Mouse (Mus musculus) liver, embryonic 12.5 days (tissue): ENCODE measurements around the gene Usmg5. TPM values are rescaled to one million over a fixed set of nuclear protein-coding genes. Genes with fewer than 3 reads are reported as not detected.
"Not testable (repeated sequence)": the region's sequence is repeated elsewhere in the genome, so short reads cannot be mapped to it uniquely, and the experiment has no call there.

Experiments
- ATAC-seq: fragments of 200-750 bp; cut with Nextera tagmentation; 2 replicates; pipeline ENCODE4 v1.8.0; 2017; ENCODE audit warnings: moderate number of reproducible peaks, mild to moderate bottlenecking, moderate library complexity
- H3K27ac ChIP-seq: fragments of 300-500 bp; sonication (generic); 2 replicates; pipeline ENCODE4 v1.5.1; 2016; ENCODE audit warnings: mild to moderate bottlenecking
- H3K27me3 ChIP-seq: fragments of 300-500 bp; sonication (generic); replicated peaks from 2 replicates; pipeline ENCODE4 v1.6.1; 2016; ENCODE audit warnings: mild to moderate bottlenecking, moderate library complexity
- H3K36me3 ChIP-seq: fragments of 300-500 bp; sonication (generic); 2 replicates; pipeline ENCODE4 v1.6.1; 2016; ENCODE audit warnings: mild to moderate bottlenecking, moderate library complexity
- H3K4me1 ChIP-seq: fragments of 300-500 bp; sonication (generic); 2 replicates; pipeline ENCODE4 v1.6.1; 2016
- H3K4me2 ChIP-seq: fragments of 300-500 bp; sonication (generic); 2 replicates; pipeline ENCODE4 v1.6.1; 2016; ENCODE audit warnings: mild to moderate bottlenecking, moderate library complexity
- H3K4me3 ChIP-seq: fragments of 300-500 bp; sonication (generic); 2 replicates; pipeline ENCODE4 v1.5.1; 2016; ENCODE audit warnings: mild to moderate bottlenecking, moderate library complexity
- H3K9ac ChIP-seq: fragments of 300-500 bp; sonication (generic); 2 replicates; pipeline ENCODE4 v1.6.1; 2016; ENCODE audit warnings: mild to moderate bottlenecking, moderate library complexity
- H3K9me3 ChIP-seq: fragments of 300-500 bp; sonication (generic); replicated peaks from 2 replicates; pipeline ENCODE4 v1.6.1; 2016; ENCODE audit warnings: mild to moderate bottlenecking, moderate library complexity
- WGBS: fragments of 180-500 bp; shearing (Covaris S2); methylation state at CpG from one replicate; pipeline ENCODE4 v1.1.7; 2016; ENCODE audit not compliant: insufficient replicate concordance; 5-methylcytosine and 5-hydroxymethylcytosine counted together
- polyA plus RNA-seq: library from polyadenylated mRNA; unstranded; fragments of >200 nt; fragmentation: Nextera tagmentation; extraction: Ambion mirVana; gene quantifications from 2 replicates; pipeline ENCODE4 v1.2.1, GENCODE M21; 2016

The Usmg5 gene
- 984 and 997 TPM in 2 replicates for polyA plus RNA-seq

GRCm38 (mm10) chr19:47090550-47091156, at the start of gene Usmg5, which contains the start of gene Pdcd11:
Gene Usmg5, minus strand, starts transcription at chr19:47090647.
Gene Pdcd11, plus strand, starts transcription at chr19:47090768.
- Histone ChIP-seq H3K36me3 (peaks cover 58% of the 10 kb centered on the region), H3K4me1 (peaks cover 27% of the 10 kb centered on the region), H3K4me3 (peak within 1 kb of the TSS; percentile 79), H3K27me3 (no peaks in the 10 kb centered on the region), H3K9me3 (no peaks in the 10 kb centered on the region), H3K4me2 (peak within 1 kb of the TSS; percentile 80), H3K27ac (peak within 1 kb of the TSS; percentile 75), H3K9ac (peak within 1 kb of the TSS; percentile 92)
- under 1% methylated on average over 56 of the region's 56 CpGs for WGBS
- peak; percentile 98 for ATAC-seq

- not testable (repeated sequence) for H3K4me3 ChIP-seq, H3K9ac ChIP-seq, H3K27ac ChIP-seq, ATAC-seq, H3K4me2 ChIP-seq, H3K36me3 ChIP-seq, H3K9me3 ChIP-seq
- H3K27me3 ChIP-seq, result peaks cover 37% of the 10 kb centered on the region
- WGBS, result 36% methylated on average over 7 of the region's 7 CpGs
- H3K4me1 ChIP-seq, result peaks cover 31% of the 10 kb centered on the region
These were observed 49.2 kb upstream of the Usmg5 start for GRCm38 (mm10) chr19:47139611-47140010.

- peak within 1 kb of the TSS; percentile 59 for H3K9ac ChIP-seq
- H3K9me3 ChIP-seq, result no peaks in the 10 kb centered on the region
- H3K4me3 ChIP-seq, result peak within 1 kb of the TSS; percentile 46
- ATAC-seq, result no peak
- WGBS, result 2% methylated on average over 28 of the region's 28 CpGs
- peak within 1 kb of the TSS; percentile 63 for H3K4me2 ChIP-seq
- peaks cover 29% of the 10 kb centered on the region for H3K27me3 ChIP-seq
- H3K4me1 ChIP-seq, result peaks cover 40% of the 10 kb centered on the region
- H3K27ac ChIP-seq, result peak within 1 kb of the TSS; percentile 66
- H3K36me3 ChIP-seq, result peaks cover 12% of the 10 kb centered on the region
These were observed 47.4 kb upstream of the Usmg5 start, which contains the start of gene Calhm2 for GRCm38 (mm10) chr19:47137771-47138421. Gene Calhm2, minus strand, starts transcription at chr19:47138294.

GRCm38 (mm10) chr19:47137051-47137581, 46.7 kb upstream of the Usmg5 start:
- ATAC-seq, result 0 out of 2 replicates have a peak, but pooled peaks have one; percentile 22
- 6% methylated on average over 6 of the region's 6 CpGs for WGBS
- peak overlapping the region; percentile 66; the same call in 1 of the 2 replicates for H3K27ac ChIP-seq
- H3K9me3 ChIP-seq, result no peaks in the 10 kb centered on the region
- peaks cover 41% of the 10 kb centered on the region for H3K4me1 ChIP-seq
- peak overlapping the region; percentile 63 for H3K4me2 ChIP-seq
- peak overlapping the region; percentile 46 for H3K4me3 ChIP-seq
- peaks cover 20% of the 10 kb centered on the region for H3K36me3 ChIP-seq
- peaks cover 29% of the 10 kb centered on the region for H3K27me3 ChIP-seq
- peak overlapping the region; percentile 59; the same call in 1 of the 2 replicates for H3K9ac ChIP-seq

GRCm38 (mm10) chr19:47136170-47136569, 45.7 kb upstream of the Usmg5 start:
- Histone ChIP-seq H3K9me3 (no peaks in the 10 kb centered on the region), H3K4me2 (no peak overlapping the region), H3K4me1 (peaks cover 41% of the 10 kb centered on the region), H3K27ac (no peak overlapping the region), H3K4me3 (no peak overlapping the region), H3K36me3 (peaks cover 29% of the 10 kb centered on the region), H3K27me3 (peaks cover 29% of the 10 kb centered on the region), H3K9ac (no peak overlapping the region)
- no peak for ATAC-seq
- 82% methylated on average over 5 of the region's 5 CpGs for WGBS

GRCm38 (mm10) chr19:47135568-47135967, 45.1 kb upstream of the Usmg5 start:
- H3K9ac ChIP-seq, result no peak overlapping the region
- WGBS, result 74% methylated on average over 17 of the region's 17 CpGs
- H3K36me3 ChIP-seq, result peaks cover 35% of the 10 kb centered on the region
- no peaks in the 10 kb centered on the region for H3K9me3 ChIP-seq
- H3K4me3 ChIP-seq, result no peak overlapping the region
- no peak for ATAC-seq
- peaks cover 23% of the 10 kb centered on the region for H3K27me3 ChIP-seq
- H3K4me2 ChIP-seq, result no peak overlapping the region
- no peak overlapping the region for H3K27ac ChIP-seq
- peaks cover 41% of the 10 kb centered on the region for H3K4me1 ChIP-seq

GRCm38 (mm10) chr19:47133161-47133560, 42.7 kb upstream of the Usmg5 start:
- no peak overlapping the region for H3K4me3 ChIP-seq
- no peak overlapping the region for H3K27ac ChIP-seq
- H3K27me3 ChIP-seq, result peaks cover 10% of the 10 kb centered on the region
- peaks cover 36% of the 10 kb centered on the region for H3K4me1 ChIP-seq
- H3K4me2 ChIP-seq, result no peak overlapping the region
- 20% methylated on average over 7 of the region's 7 CpGs for WGBS
- no peaks in the 10 kb centered on the region for H3K9me3 ChIP-seq
- H3K36me3 ChIP-seq, result peaks cover 59% of the 10 kb centered on the region
- peak; percentile 43; the same call in 1 of the 2 replicates for ATAC-seq
- no peak overlapping the region for H3K9ac ChIP-seq

- 86% methylated on average over 15 of the region's 15 CpGs for WGBS
- Histone ChIP-seq H3K4me1 (peaks cover 12% of the 10 kb centered on the region; the same call in 1 of the 2 replicates), H3K9ac (no peak overlapping the region), H3K27me3 (no peaks in the 10 kb centered on the region), H3K4me2 (no peak overlapping the region), H3K36me3 (peaks cover 85% of the 10 kb centered on the region), H3K27ac (no peak overlapping the region), H3K4me3 (no peak overlapping the region), H3K9me3 (no peaks in the 10 kb centered on the region)
- ATAC-seq, result no peak
These were observed 40.2 kb upstream of the Usmg5 start for GRCm38 (mm10) chr19:47130551-47131125.

- Histone ChIP-seq H3K4me1 (peaks cover 11% of the 10 kb centered on the region; the same call in 1 of the 2 replicates), H3K27ac (no peak overlapping the region), H3K36me3 (peaks cover 96% of the 10 kb centered on the region), H3K4me3 (no peak overlapping the region), H3K9ac (no peak overlapping the region), H3K9me3 (no peaks in the 10 kb centered on the region), H3K4me2 (no peak overlapping the region), H3K27me3 (no peaks in the 10 kb centered on the region)
- ATAC-seq, result no peak
- 83% methylated on average over 11 of the region's 11 CpGs for WGBS
These were observed 38.4 kb upstream of the Usmg5 start for GRCm38 (mm10) chr19:47128835-47129234.

GRCm38 (mm10) chr19:47128164-47128563, 37.7 kb upstream of the Usmg5 start:
- peaks cover 4% of the 10 kb centered on the region; the same call in 1 of the 2 replicates for H3K4me1 ChIP-seq
- 85% methylated on average over 10 of the region's 10 CpGs for whole genome bisulfite sequencing
- peaks cover 100% of the 10 kb centered on the region for H3K36me3 ChIP-seq
- H3K4me2 ChIP-seq, result no peak overlapping the region
- ATAC-seq, result no peak
- no peak overlapping the region for H3K27ac ChIP-seq
- no peak overlapping the region for H3K9ac ChIP-seq
- no peak overlapping the region for H3K4me3 ChIP-seq
- no peaks in the 10 kb centered on the region for H3K27me3 ChIP-seq
- H3K9me3 ChIP-seq, result no peaks in the 10 kb centered on the region

- H3K27me3 ChIP-seq, result no peaks in the 10 kb centered on the region
- H3K27ac ChIP-seq, result no peak overlapping the region
- H3K9me3 ChIP-seq, result no peaks in the 10 kb centered on the region
- no peak overlapping the region for H3K9ac ChIP-seq
- H3K4me2 ChIP-seq, result no peak overlapping the region
- ATAC-seq, result no peak
- no peaks in the 10 kb centered on the region for H3K4me1 ChIP-seq
- no peak overlapping the region for H3K4me3 ChIP-seq
- WGBS, result 25% methylated on average over 2 of the region's 2 CpGs
- H3K36me3 ChIP-seq, result peaks cover 95% of the 10 kb centered on the region
These were observed 32.4 kb upstream of the Usmg5 start for GRCm38 (mm10) chr19:47122802-47123201.

- no peak overlapping the region for H3K9ac ChIP-seq
- no peaks in the 10 kb centered on the region for H3K27me3 ChIP-seq
- no peak for ATAC-seq
- H3K4me3 ChIP-seq, result no peak overlapping the region
- no peak overlapping the region for H3K27ac ChIP-seq
- H3K9me3 ChIP-seq, result no peaks in the 10 kb centered on the region
- peaks cover 95% of the 10 kb centered on the region for H3K36me3 ChIP-seq
- no peak overlapping the region for H3K4me2 ChIP-seq
- no peaks in the 10 kb centered on the region for H3K4me1 ChIP-seq
- 39% methylated on average over 4 of the region's 4 CpGs for WGBS
These were observed 30.6 kb upstream of the Usmg5 start for GRCm38 (mm10) chr19:47121054-47121453.
